Mouse (Mus musculus) testis, adult 2 months (tissue): ENCODE data around the gene Tfrc. TPM values are rescaled to one million over a fixed set of nuclear protein-coding genes. Genes with fewer than 3 reads are reported as not detected.
A peak's percentile ranks its signal among the peaks of the same experiment; 100 is the strongest.

Experiments used
- H3K27ac ChIP-seq: fragments of 200-500 bp; 2 replicates; pipeline ENCODE4 v1.5.1; 2012; ENCODE audit warnings: low read depth, low read length; ENCODE audit not compliant: control insufficient read depth, insufficient read depth
- H3K27me3 ChIP-seq: fragments of 200-500 bp; 2 replicates; pipeline ENCODE4 v1.6.1; 2012; ENCODE audit warnings: mild to moderate bottlenecking, low read length, moderate library complexity; ENCODE audit not compliant: control insufficient read depth, insufficient read depth
- H3K36me3 ChIP-seq: fragments of 200-500 bp; 2 replicates; pipeline ENCODE4 v1.6.1; 2012; ENCODE audit warnings: mild to moderate bottlenecking, low read length; ENCODE audit not compliant: control insufficient read depth, insufficient read depth
- H3K4me1 ChIP-seq: fragments of 200-500 bp; 2 replicates; pipeline ENCODE4 v1.6.1; 2012; ENCODE audit warnings: low read length; ENCODE audit not compliant: control insufficient read depth, insufficient read depth
- H3K4me3 ChIP-seq: fragments of 200-500 bp; 2 replicates; pipeline ENCODE4 v1.5.1; 2012; ENCODE audit warnings: low read depth, mild to moderate bottlenecking, low read length, moderate library complexity, mixed read lengths; ENCODE audit not compliant: control insufficient read depth
- CTCF ChIP-seq: fragments of 200-500 bp; IDR thresholded peaks from 2 replicates; pipeline ENCODE4 v1.5.1; 2012; ENCODE audit warnings: low read depth, mild to moderate bottlenecking, inconsistent platforms, low read length, moderate library complexity; ENCODE audit not compliant: control insufficient read depth, insufficient read depth, insufficient replicate concordance
- POLR2A ChIP-seq: fragments of 200-500 bp; IDR thresholded peaks from 2 replicates; pipeline ENCODE4 v1.6.1; 2012; ENCODE audit warnings: low read depth, mild to moderate bottlenecking, inconsistent platforms, low read length, moderate library complexity; ENCODE audit not compliant: control insufficient read depth
- polyA plus RNA-seq: library from polyadenylated mRNA; depleted of rRNA; stranded (reverse); fragments of >200 nt; gene quantifications from 2 replicates; pipeline ENCODE4 v1.2.3, GENCODE M21; 2012; rRNA removed

The Tfrc gene
- polyA plus RNA-seq, 1 experiment: 5.5 TPM

DNA sequence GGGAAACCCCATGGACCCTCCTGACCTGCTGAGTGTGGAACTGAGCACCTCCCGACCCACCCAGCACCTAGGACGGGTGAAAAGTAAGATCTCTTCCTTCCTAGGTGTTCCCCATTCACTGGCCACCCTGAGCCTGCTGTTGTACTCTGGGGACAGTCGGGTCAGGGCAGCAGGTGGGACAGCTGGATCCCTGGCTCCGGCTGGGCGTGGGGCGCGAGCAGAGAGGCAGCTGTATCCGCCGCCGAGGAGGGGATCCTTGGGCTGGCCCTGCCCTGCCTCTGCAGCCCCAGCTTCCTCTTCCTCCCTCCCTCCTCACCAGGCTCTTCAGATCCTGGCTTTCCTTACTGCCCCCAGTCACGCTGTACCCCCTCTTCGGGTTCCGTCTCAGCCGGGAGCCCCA lies 69.2 kb downstream of the Tfrc start:
- Histone ChIP-seq H3K4me1 (peaks cover 8% of the 10 kb centered on the region), H3K27me3 (no peaks in the 10 kb centered on the region), H3K4me3 (no peak overlapping the region), H3K27ac (no peak overlapping the region), H3K36me3 (no peaks in the 10 kb centered on the region)
- TF ChIP-seq CTCF (no peak), POLR2A (no peak)

DNA sequence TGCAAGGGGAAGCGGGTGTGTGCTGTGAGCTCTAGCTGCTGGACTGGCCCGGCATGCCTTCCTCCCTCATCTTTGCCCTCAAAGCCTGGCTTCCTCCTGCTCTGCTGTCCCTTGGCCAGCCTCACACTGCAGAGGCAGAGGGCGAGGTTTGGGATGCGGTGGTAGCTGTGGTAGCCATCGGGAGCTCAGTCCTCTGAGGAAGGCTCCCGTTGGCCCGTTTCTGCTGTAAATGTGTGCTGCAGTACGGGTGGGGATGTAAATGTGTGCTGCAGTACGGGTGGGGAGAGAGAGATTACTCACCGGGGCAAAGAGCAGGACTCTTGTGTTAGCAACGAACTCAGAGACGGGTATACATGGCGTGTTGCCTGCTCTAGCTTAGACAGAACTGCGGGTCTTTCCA lies 70.1 kb downstream of the Tfrc start:
- no peaks in the 10 kb centered on the region for H3K36me3 ChIP-seq
- no peak for TF ChIP-seq CTCF
- TF ChIP-seq POLR2A: no peak
- no peak overlapping the region for H3K27ac ChIP-seq
- no peak overlapping the region for H3K4me3 ChIP-seq
- H3K27me3 ChIP-seq: no peaks in the 10 kb centered on the region
- H3K4me1 ChIP-seq: peaks cover 8% of the 10 kb centered on the region

DNA sequence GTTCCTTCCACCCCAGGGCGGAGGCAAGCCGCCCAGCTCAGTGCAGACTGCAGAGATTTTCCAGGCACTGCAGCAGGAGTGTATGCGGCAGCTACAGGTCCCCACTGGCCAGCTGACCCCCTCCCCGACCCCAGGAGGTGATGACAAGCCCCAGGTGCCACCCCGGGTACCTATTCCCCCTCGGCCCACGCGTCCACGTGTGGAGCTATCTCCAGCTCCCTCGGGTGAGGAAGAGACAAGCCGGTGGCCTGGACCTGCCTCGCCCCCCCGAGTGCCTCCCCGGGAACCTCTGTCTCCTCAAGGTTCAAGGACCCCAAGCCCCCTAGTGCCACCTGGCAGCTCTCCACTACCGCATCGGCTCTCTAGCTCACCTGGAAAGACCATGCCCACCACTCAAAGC lies 71.3 kb downstream of the Tfrc start:
- no peak overlapping the region for H3K4me3 ChIP-seq
- H3K4me1 ChIP-seq: peaks cover 8% of the 10 kb centered on the region
- H3K36me3 ChIP-seq: no peaks in the 10 kb centered on the region
- no peak overlapping the region for H3K27ac ChIP-seq
- no peaks in the 10 kb centered on the region for H3K27me3 ChIP-seq
- TF ChIP-seq CTCF (no peak), POLR2A (no peak)

DNA sequence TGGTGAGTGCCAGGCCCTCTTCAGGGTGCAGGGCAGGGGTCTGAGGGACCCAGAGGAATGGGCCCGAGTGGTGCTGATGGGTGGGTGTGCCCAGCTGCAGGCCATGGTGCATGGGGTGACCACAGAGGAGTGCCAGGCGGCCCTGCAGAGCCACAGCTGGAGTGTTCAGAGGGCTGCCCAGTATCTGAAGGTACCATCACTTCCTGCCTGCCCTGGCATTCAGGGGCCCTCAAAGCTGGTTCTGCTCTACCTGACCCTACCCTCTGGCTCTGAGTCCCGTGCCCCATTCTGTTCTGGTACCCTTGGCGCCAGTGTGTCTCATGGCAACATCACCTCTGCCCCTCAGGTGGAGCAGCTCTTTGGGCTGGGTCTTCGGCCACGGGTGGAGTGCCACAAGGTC lies 72.1 kb downstream of the Tfrc start:
- H3K27me3 ChIP-seq: no peaks in the 10 kb centered on the region
- H3K4me3 ChIP-seq: no peak overlapping the region
- TF ChIP-seq POLR2A (no peak), CTCF (no peak)
- no peak overlapping the region for H3K27ac ChIP-seq
- no peaks in the 10 kb centered on the region for H3K36me3 ChIP-seq
- peaks cover 8% of the 10 kb centered on the region for H3K4me1 ChIP-seq

DNA sequence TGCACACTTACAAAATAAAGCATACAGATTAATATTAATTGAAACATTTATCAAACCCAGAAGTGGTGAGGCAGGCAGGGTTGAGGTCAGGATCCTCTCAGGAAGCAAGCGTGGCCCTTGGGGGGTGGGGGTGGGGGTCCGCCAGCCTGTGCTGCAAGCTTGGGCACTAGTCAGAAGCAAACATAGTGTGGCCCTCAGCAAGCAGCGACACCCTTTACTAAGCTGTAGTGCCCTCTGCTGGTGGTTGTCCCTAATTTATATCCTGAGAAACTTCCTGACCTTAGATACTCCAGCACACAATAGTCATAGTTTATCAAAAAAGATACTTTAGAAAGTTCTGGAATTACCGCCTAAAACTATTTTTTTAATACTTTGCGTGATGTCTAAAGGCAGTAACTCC lies 73.5 kb downstream of the Tfrc start:
- no peaks in the 10 kb centered on the region for H3K27me3 ChIP-seq
- no peak overlapping the region for H3K27ac ChIP-seq
- TF ChIP-seq CTCF (peak; percentile 53; the same call in 1 of the 2 replicates), POLR2A (no peak)
- H3K4me3 ChIP-seq: no peak overlapping the region
- peaks cover 8% of the 10 kb centered on the region for H3K4me1 ChIP-seq
- H3K36me3 ChIP-seq: no peaks in the 10 kb centered on the region

Other genes starting within 250 kb of the Tfrc start
- 4.0 and 4.4 TPM in 2 replicates for gene Tm4sf19, start 208.4 kb upstream of the Tfrc start, polyA plus RNA-seq
- 169 and 187 TPM in 2 replicates for gene Tctex1d2, start 189.2 kb upstream of the Tfrc start, polyA plus RNA-seq
- gene Pcyt1a, start 178.0 kb upstream of the Tfrc start, polyA plus RNA-seq: 83.0 and 83.7 TPM in 2 replicates
- 0.49 and 0.87 TPM in 2 replicates for gene Slc51a, start 121.0 kb upstream of the Tfrc start, polyA plus RNA-seq
- 218 and 242 TPM in 2 replicates for gene Zdhhc19, start 112.7 kb upstream of the Tfrc start, polyA plus RNA-seq
- gene Tnk2, start 35.0 kb downstream of the Tfrc start, polyA plus RNA-seq: 21.4 and 23.4 TPM in 2 replicates
- gene Muc4, start 127.0 kb downstream of the Tfrc start, polyA plus RNA-seq: 98.8 and 102 TPM in 2 replicates
- 0.61 and 1.3 TPM in 2 replicates for gene Muc20, start 188.5 kb downstream of the Tfrc start, polyA plus RNA-seq
- gene Smbd1, start 201.6 kb downstream of the Tfrc start, polyA plus RNA-seq: 1.9 TPM in 1 of 2 replicates, not detected in the other